Mouse (Mus musculus) hindbrain, postnatal 0 days (tissue): ENCODE measurements around the gene Best1. TPM values are rescaled to one million over a fixed set of nuclear protein-coding genes. Genes with fewer than 3 reads are reported as not detected.

Experiments used
- ATAC-seq: fragments of 200-750 bp; cut with Nextera tagmentation; 2 replicates; pipeline ENCODE4 v1.8.0; 2017; ENCODE audit warnings: mild to moderate bottlenecking, moderate TSS enrichment, moderate library complexity
- DNase-seq: peaks from one replicate; pipeline ENCODE4 v3.0.0-alpha.2; 2015; ENCODE audit warnings: low spot score
- H3K27ac ChIP-seq: fragments of 300-500 bp; sonication (generic); 2 replicates; pipeline ENCODE4 v1.5.1; 2014; ENCODE audit warnings: mild to moderate bottlenecking
- H3K27me3 ChIP-seq: fragments of 300-500 bp; sonication (generic); 2 replicates; pipeline ENCODE4 v1.6.1; 2014; ENCODE audit warnings: low read length, mixed read lengths; ENCODE audit not compliant: insufficient read depth
- H3K36me3 ChIP-seq: fragments of 300-500 bp; sonication (generic); 2 replicates; pipeline ENCODE4 v1.6.1; 2014; ENCODE audit warnings: low read length, mixed read lengths; ENCODE audit not compliant: insufficient read depth
- H3K4me1 ChIP-seq: fragments of 300-500 bp; sonication (generic); 2 replicates; pipeline ENCODE4 v1.6.1; 2014; ENCODE audit warnings: antibody characterized with exemption, low read length, mixed read lengths; ENCODE audit not compliant: insufficient read depth
- H3K4me2 ChIP-seq: fragments of 300-500 bp; sonication (generic); 2 replicates; pipeline ENCODE4 v1.6.1; 2014; ENCODE audit warnings: low read depth, mild to moderate bottlenecking, low read length, moderate library complexity, mixed read lengths
- H3K4me3 ChIP-seq: fragments of 300-500 bp; sonication (generic); 2 replicates; pipeline ENCODE4 v1.5.1; 2014; ENCODE audit warnings: low read length
- H3K9ac ChIP-seq: fragments of 300-500 bp; sonication (generic); replicated peaks from 2 replicates; pipeline ENCODE4 v1.6.1; 2014; ENCODE audit warnings: mild to moderate bottlenecking, low read length, moderate library complexity, mixed read lengths
- H3K9me3 ChIP-seq: fragments of 300-500 bp; sonication (generic); 2 replicates; pipeline ENCODE4 v1.6.1; 2016; ENCODE audit warnings: low read length, mixed read lengths
- CTCF ChIP-seq: IDR thresholded peaks from 2 replicates; pipeline ENCODE4 v1.5.1; 2016; ENCODE audit warnings: antibody characterized with exemption, control low read depth, low read depth
- WGBS: fragments of 180-500 bp; shearing (Covaris S2); extraction: QIAGEN DNeasy Blood & Tissue Kit; methylation state at CpG from one replicate; pipeline ENCODE4 v1.1.7; 2014; 5-methylcytosine and 5-hydroxymethylcytosine counted together
- polyA plus RNA-seq: library from polyadenylated mRNA; unstranded; fragments of >200 nt; fragmentation: Nextera tagmentation; extraction: Ambion mirVana; gene quantifications from 2 replicates; pipeline ENCODE4 v1.2.1, GENCODE M21; 2015
- total RNA-seq: library from RNA; depleted of rRNA; stranded (reverse); fragments of >200 nt; gene quantifications from 2 replicates; pipeline ENCODE4 v1.2.3, GENCODE M21; 2014

Best1 gene
- total and polyA plus RNA-seq, 2 experiments from 2014 or later = 1.5 to 3.0 TPM

GRCm38 (mm10) chr19:10011408-10011807 lies 10.0 kb upstream of the Best1 start:
- H3K36me3 ChIP-seq = no peaks in the 10 kb centered on the region
- DNase-seq (no peak), ATAC-seq (no peak)
- H3K4me3 ChIP-seq = no peak overlapping the region
- H3K9me3 ChIP-seq = no peaks in the 10 kb centered on the region
- no peak for TF ChIP-seq CTCF
- no peak overlapping the region for H3K27ac ChIP-seq
- no peaks in the 10 kb centered on the region for H3K4me1 ChIP-seq
- H3K4me2 ChIP-seq = no peak overlapping the region
- WGBS = 85% methylated on average over 1 of the region's 1 CpGs
- H3K27me3 ChIP-seq = no peaks in the 10 kb centered on the region
- no peak overlapping the region for H3K9ac ChIP-seq

GRCm38 (mm10) chr19:10003696-10004095 lies 2.3 kb upstream of the Best1 start:
- no peak for ATAC-seq
- TF ChIP-seq CTCF = no peak
- DNase-seq = no peak

GRCm38 (mm10) chr19:10000330-10000729 lies 1.1 kb downstream of the Best1 start:
- Histone ChIP-seq H3K4me3 (no peak overlapping the region), H3K36me3 (no peaks in the 10 kb centered on the region), H3K9me3 (no peaks in the 10 kb centered on the region), H3K4me1 (no peaks in the 10 kb centered on the region), H3K4me2 (no peak overlapping the region), H3K9ac (no peak overlapping the region), H3K27me3 (no peaks in the 10 kb centered on the region), H3K27ac (no peak overlapping the region)
- peak; percentile 88 for TF ChIP-seq CTCF
- WGBS = 23% methylated on average over 3 of the region's 3 CpGs
- DNase-seq (peak; percentile 74), ATAC-seq (peak; percentile 66; the same call in 1 of the 2 replicates)

More at GRCm38 (mm10) chr19:10003696-10004095, 2.3 kb upstream of the Best1 start:
- Histone ChIP-seq H3K36me3 (no peaks in the 10 kb centered on the region), H3K9me3 (no peaks in the 10 kb centered on the region), H3K4me2 (no peak overlapping the region), H3K4me1 (no peaks in the 10 kb centered on the region), H3K9ac (no peak overlapping the region), H3K27me3 (no peaks in the 10 kb centered on the region), H3K4me3 (no peak overlapping the region), H3K27ac (no peak overlapping the region)
- 97% methylated on average over 1 of the region's 1 CpGs for WGBS

- H3K4me1 ChIP-seq = no peaks in the 10 kb centered on the region
- H3K9me3 ChIP-seq = no peaks in the 10 kb centered on the region
- no peaks in the 10 kb centered on the region for H3K27me3 ChIP-seq
- ATAC-seq (no peak), DNase-seq (no peak)
- no peak overlapping the region for H3K9ac ChIP-seq
- H3K36me3 ChIP-seq = no peaks in the 10 kb centered on the region
- no peak overlapping the region for H3K27ac ChIP-seq
- no peak overlapping the region for H3K4me3 ChIP-seq
- H3K4me2 ChIP-seq = no peak overlapping the region
- WGBS = 64% methylated on average over 13 of the region's 13 CpGs
- TF ChIP-seq CTCF = no peak
Observed at GRCm38 (mm10) chr19:9998736-9999486, 2.5 kb downstream of the Best1 start.

GRCm38 (mm10) chr19:9998063-9998416 lies 3.4 kb downstream of the Best1 start:
- no peak overlapping the region for H3K27ac ChIP-seq
- DNase-seq = no peak
- no peak overlapping the region for H3K9ac ChIP-seq
- no peaks in the 10 kb centered on the region for H3K4me1 ChIP-seq
- 78% methylated on average over 2 of the region's 2 CpGs for WGBS
- TF ChIP-seq CTCF = no peak
- no peaks in the 10 kb centered on the region for H3K27me3 ChIP-seq
- H3K9me3 ChIP-seq = no peaks in the 10 kb centered on the region
- no peaks in the 10 kb centered on the region for H3K36me3 ChIP-seq
- no peak for ATAC-seq
- H3K4me3 ChIP-seq = no peak overlapping the region
- no peak overlapping the region for H3K4me2 ChIP-seq

GRCm38 (mm10) chr19:9997204-9998062 lies 4.0 kb downstream of the Best1 start:
- Histone ChIP-seq H3K4me3 (no peak overlapping the region), H3K4me2 (no peak overlapping the region), H3K9ac (no peak overlapping the region), H3K36me3 (no peaks in the 10 kb centered on the region), H3K9me3 (no peaks in the 10 kb centered on the region), H3K27me3 (no peaks in the 10 kb centered on the region), H3K27ac (no peak overlapping the region), H3K4me1 (no peaks in the 10 kb centered on the region)
- no peak for TF ChIP-seq CTCF
- ATAC-seq (no peak), DNase-seq (no peak)
- 75% methylated on average over 12 of the region's 12 CpGs for WGBS
